Mouse (Mus musculus): Measurements from ENCODE around the gene Trim38. TPM values are rescaled to one million over a fixed set of nuclear protein-coding genes. Genes with fewer than 3 reads are reported as not detected.

Trim38 gene
- polyA plus RNA-seq, 1 experiment from 2014 or later = 0.18 TPM

DNA sequence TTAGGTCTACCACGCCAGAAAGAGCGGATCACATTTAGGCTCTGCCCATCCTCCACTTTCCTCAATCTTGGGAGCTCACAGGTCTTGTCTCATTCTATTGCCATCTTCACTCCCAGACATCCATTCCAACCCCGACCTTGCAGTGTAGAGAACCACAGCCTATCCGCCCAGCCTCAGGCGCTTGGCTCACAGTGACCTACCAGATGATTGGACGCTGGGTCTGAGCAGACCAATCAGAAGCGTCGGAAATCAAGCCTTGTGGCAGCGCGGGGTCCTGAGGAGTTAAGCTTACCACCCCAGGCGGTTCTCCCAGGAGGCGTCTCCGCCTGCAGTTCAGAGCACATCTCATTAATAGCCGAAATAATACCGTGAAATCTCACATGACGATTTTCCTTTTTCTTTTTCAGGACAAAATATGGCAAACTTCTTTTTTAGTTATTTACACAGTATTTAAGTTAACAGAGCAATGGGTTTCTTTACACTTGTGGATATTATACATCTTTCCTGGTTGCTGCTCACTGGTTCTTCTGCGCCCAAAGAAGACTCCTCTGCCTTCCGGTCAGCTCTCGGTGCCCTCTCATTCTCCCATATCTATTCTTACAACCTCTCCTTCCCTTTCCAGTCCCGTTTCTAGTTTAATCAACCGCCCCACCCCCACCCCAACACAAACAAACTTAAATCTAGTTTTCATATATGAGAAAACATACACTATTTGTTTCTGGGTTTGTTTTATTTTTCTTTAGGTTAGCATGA is 3.0 kb downstream of the Trim38 start:
- no peak overlapping the region for H3K27ac ChIP-seq (replicated peaks; ENCODE audit: low read depth, low read length)
- no peaks in the 10 kb centered on the region for H3K9me3 ChIP-seq (replicated peaks; ENCODE audit: control insufficient read depth, low read length)
- DNase-seq (ENCODE audit: low spot score) (peak; percentile 80), ATAC-seq (replicated peaks; ENCODE audit: insufficient number of reproducible peaks, low FRiP score, low TSS enrichment, low read depth) (peak; percentile 81)
- WGBS = 19% methylated on average over 21 of the region's 21 CpGs
- H3K4me1 ChIP-seq (ENCODE audit: control insufficient read depth, insufficient read depth, low read length) = no peaks in the 10 kb centered on the region
- H3K9ac ChIP-seq (replicated peaks; ENCODE audit: low read length) = no peak overlapping the region
- H3K4me3 ChIP-seq (ENCODE audit: low read depth, low read length) = no peak overlapping the region
- H3K27me3 ChIP-seq (ENCODE audit: control insufficient read depth, insufficient read depth, low read length) = no peaks in the 10 kb centered on the region
- H3K4me2 ChIP-seq (ENCODE audit: low read depth, low read length) = 0 out of 2 replicates have a peak overlapping the region, but pooled peaks have one; percentile 2
- no peaks in the 10 kb centered on the region for H3K36me3 ChIP-seq (replicated peaks; ENCODE audit: control insufficient read depth, insufficient read depth, low read depth, low read length)

DNA sequence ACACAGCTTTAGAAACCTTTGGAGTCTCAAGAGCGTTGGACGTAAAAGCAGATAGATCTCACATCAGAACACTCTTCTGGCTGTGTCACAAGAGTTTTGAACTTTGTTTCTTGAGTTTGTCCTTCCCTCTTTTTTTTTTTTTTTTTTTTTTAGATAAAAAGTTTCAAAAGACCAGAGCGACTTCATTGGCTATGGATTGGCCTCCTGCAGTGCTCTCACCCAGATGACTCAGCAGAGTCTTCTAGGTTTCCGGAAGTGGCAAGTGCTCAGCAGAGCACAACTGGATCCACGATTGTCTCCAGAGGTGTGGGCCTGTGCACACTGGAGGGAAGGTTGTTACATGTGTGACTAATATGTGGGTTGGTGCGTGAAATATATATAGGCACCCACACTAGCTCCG is 8.6 kb downstream of the Trim38 start:
- H3K36me3 ChIP-seq (replicated peaks; ENCODE audit: control insufficient read depth, insufficient read depth, low read depth, low read length) = no peaks in the 10 kb centered on the region
- WGBS = 93% methylated on average over 7 of the region's 7 CpGs
- no peak overlapping the region for H3K4me3 ChIP-seq (ENCODE audit: low read depth, low read length)
- H3K4me1 ChIP-seq (ENCODE audit: control insufficient read depth, insufficient read depth, low read length) = no peaks in the 10 kb centered on the region
- no peak overlapping the region for H3K9ac ChIP-seq (replicated peaks; ENCODE audit: low read length)
- no peaks in the 10 kb centered on the region for H3K27me3 ChIP-seq (ENCODE audit: control insufficient read depth, insufficient read depth, low read length)
- H3K27ac ChIP-seq (replicated peaks; ENCODE audit: low read depth, low read length) = no peak overlapping the region
- DNase-seq (ENCODE audit: low spot score) (no peak), ATAC-seq (replicated peaks; ENCODE audit: insufficient number of reproducible peaks, low FRiP score, low TSS enrichment, low read depth) (no peak)
- H3K9me3 ChIP-seq (replicated peaks; ENCODE audit: control insufficient read depth, low read length) = no peaks in the 10 kb centered on the region
- no peak overlapping the region for H3K4me2 ChIP-seq (ENCODE audit: low read depth, low read length)

DNA sequence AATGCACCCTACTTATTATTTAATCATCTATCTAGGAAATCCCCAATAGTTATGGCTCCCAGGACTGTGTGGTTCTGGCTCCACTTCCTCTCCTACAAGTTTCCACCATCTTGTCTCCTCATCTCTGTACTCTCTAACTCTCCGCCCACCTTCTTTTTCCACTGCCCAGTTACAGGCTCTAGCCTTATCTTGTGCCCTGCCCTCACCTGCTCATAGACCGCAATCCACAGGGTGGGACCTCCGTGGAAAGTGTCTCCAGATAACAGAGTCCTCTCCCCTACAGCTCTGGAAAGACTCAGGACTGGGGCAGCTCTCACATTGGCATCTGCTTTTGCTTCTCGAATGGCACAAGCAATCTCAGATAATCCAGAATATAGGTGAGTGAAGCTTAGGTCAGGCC is 9.3 kb downstream of the Trim38 start:
- no peak overlapping the region for H3K4me2 ChIP-seq (ENCODE audit: low read depth, low read length)
- H3K27me3 ChIP-seq (ENCODE audit: control insufficient read depth, insufficient read depth, low read length) = no peaks in the 10 kb centered on the region
- no peak overlapping the region for H3K4me3 ChIP-seq (ENCODE audit: low read depth, low read length)
- H3K36me3 ChIP-seq (replicated peaks; ENCODE audit: control insufficient read depth, insufficient read depth, low read depth, low read length) = no peaks in the 10 kb centered on the region
- WGBS = 87% methylated on average over 4 of the region's 4 CpGs
- no peaks in the 10 kb centered on the region for H3K4me1 ChIP-seq (ENCODE audit: control insufficient read depth, insufficient read depth, low read length)
- no peak overlapping the region for H3K27ac ChIP-seq (replicated peaks; ENCODE audit: low read depth, low read length)
- H3K9ac ChIP-seq (replicated peaks; ENCODE audit: low read length) = no peak overlapping the region
- no peaks in the 10 kb centered on the region for H3K9me3 ChIP-seq (replicated peaks; ENCODE audit: control insufficient read depth, low read length)
- no peak for DNase-seq (ENCODE audit: low spot score)
- no peak for ATAC-seq (replicated peaks; ENCODE audit: insufficient number of reproducible peaks, low FRiP score, low TSS enrichment, low read depth)

- DNase-seq (ENCODE audit: low spot score) (peak; percentile 84), ATAC-seq (replicated peaks; ENCODE audit: insufficient number of reproducible peaks, low FRiP score, low TSS enrichment, low read depth) (no peak)
- WGBS = 39% methylated on average over 2 of the region's 2 CpGs
Measured at GRCm38 (mm10) chr13:23792520-23792919, 22.8 kb downstream of the Trim38 start.

DNA sequence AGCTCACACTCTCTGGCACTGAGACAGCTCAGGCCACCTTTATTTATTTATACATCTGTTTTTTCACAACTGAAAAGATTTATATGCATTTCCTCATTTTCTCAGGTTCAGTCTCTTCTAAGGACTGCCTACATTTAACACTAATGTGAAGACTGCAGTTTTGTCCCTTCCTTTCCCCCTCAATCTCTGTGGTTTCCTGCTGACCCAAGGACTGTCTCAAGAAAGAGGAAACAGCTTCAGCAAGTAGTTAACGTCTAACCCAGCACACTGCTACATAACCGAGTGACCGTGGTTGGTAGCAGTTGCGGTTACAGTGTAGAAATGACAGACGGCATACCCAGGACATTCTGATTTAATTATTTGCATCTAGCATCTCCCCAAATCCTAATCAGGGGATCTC is 29.7 kb downstream of the Trim38 start:
- ATAC-seq (replicated peaks; ENCODE audit: insufficient number of reproducible peaks, low FRiP score, low TSS enrichment, low read depth) = no peak
- no peak for DNase-seq (ENCODE audit: low spot score)
- 68% methylated on average over 5 of the region's 5 CpGs for WGBS
- Histone ChIP-seq H3K4me2 (ENCODE audit: low read depth, low read length) (no peak overlapping the region), H3K9me3 (replicated peaks; ENCODE audit: control insufficient read depth, low read length) (no peaks in the 10 kb centered on the region), H3K36me3 (replicated peaks; ENCODE audit: control insufficient read depth, insufficient read depth, low read depth, low read length) (no peaks in the 10 kb centered on the region), H3K4me3 (ENCODE audit: low read depth, low read length) (no peak overlapping the region), H3K27me3 (ENCODE audit: control insufficient read depth, insufficient read depth, low read length) (no peaks in the 10 kb centered on the region), H3K4me1 (ENCODE audit: control insufficient read depth, insufficient read depth, low read length) (no peaks in the 10 kb centered on the region), H3K27ac (replicated peaks; ENCODE audit: low read depth, low read length) (no peak overlapping the region), H3K9ac (replicated peaks; ENCODE audit: low read length) (no peak overlapping the region)

More at GRCm38 (mm10) chr13:23792520-23792919, 22.8 kb downstream of the Trim38 start:
- no peaks in the 10 kb centered on the region for H3K27me3 ChIP-seq (ENCODE audit: control insufficient read depth, insufficient read depth, low read length)
- no peak overlapping the region for H3K4me3 ChIP-seq (ENCODE audit: low read depth, low read length)
- no peaks in the 10 kb centered on the region for H3K36me3 ChIP-seq (replicated peaks; ENCODE audit: control insufficient read depth, insufficient read depth, low read depth, low read length)
- H3K27ac ChIP-seq (replicated peaks; ENCODE audit: low read depth, low read length) = no peak overlapping the region
- H3K4me2 ChIP-seq (ENCODE audit: low read depth, low read length) = no peak overlapping the region
- no peak overlapping the region for H3K9ac ChIP-seq (replicated peaks; ENCODE audit: low read length)
- H3K9me3 ChIP-seq (replicated peaks; ENCODE audit: control insufficient read depth, low read length) = no peaks in the 10 kb centered on the region
- H3K4me1 ChIP-seq (ENCODE audit: control insufficient read depth, insufficient read depth, low read length) = no peaks in the 10 kb centered on the region

GRCm38 (mm10) chr13:23804532-23804931 is 34.8 kb downstream of the Trim38 start:
- Histone ChIP-seq H3K9ac (replicated peaks; ENCODE audit: low read length) (no peak overlapping the region), H3K36me3 (replicated peaks; ENCODE audit: control insufficient read depth, insufficient read depth, low read depth, low read length) (no peaks in the 10 kb centered on the region), H3K4me1 (ENCODE audit: control insufficient read depth, insufficient read depth, low read length) (no peaks in the 10 kb centered on the region), H3K4me3 (ENCODE audit: low read depth, low read length) (no peak overlapping the region), H3K27me3 (ENCODE audit: control insufficient read depth, insufficient read depth, low read length) (no peaks in the 10 kb centered on the region), H3K4me2 (ENCODE audit: low read depth, low read length) (no peak overlapping the region), H3K27ac (replicated peaks; ENCODE audit: low read depth, low read length) (no peak overlapping the region), H3K9me3 (replicated peaks; ENCODE audit: control insufficient read depth, low read length) (no peaks in the 10 kb centered on the region)
- 75% methylated on average over 2 of the region's 2 CpGs for WGBS
- no peak for ATAC-seq (replicated peaks; ENCODE audit: insufficient number of reproducible peaks, low FRiP score, low TSS enrichment, low read depth)
- no peak for DNase-seq (ENCODE audit: low spot score)

- DNase-seq (ENCODE audit: low spot score) = no peak
- H3K9ac ChIP-seq (replicated peaks; ENCODE audit: low read length) = no peak within 1 kb of the TSS
- H3K9me3 ChIP-seq (replicated peaks; ENCODE audit: control insufficient read depth, low read length) = no peaks in the 10 kb centered on the region
- no peaks in the 10 kb centered on the region for H3K27me3 ChIP-seq (ENCODE audit: control insufficient read depth, insufficient read depth, low read length)
- H3K27ac ChIP-seq (replicated peaks; ENCODE audit: low read depth, low read length) = no peak within 1 kb of the TSS
- H3K4me3 ChIP-seq (ENCODE audit: low read depth, low read length) = no peak within 1 kb of the TSS
- no peak for ATAC-seq (replicated peaks; ENCODE audit: insufficient number of reproducible peaks, low FRiP score, low TSS enrichment, low read depth)
- 87% methylated on average over 15 of the region's 15 CpGs for WGBS
- H3K4me2 ChIP-seq (ENCODE audit: low read depth, low read length) = no peak within 1 kb of the TSS
- no peaks in the 10 kb centered on the region for H3K4me1 ChIP-seq (ENCODE audit: control insufficient read depth, insufficient read depth, low read length)
- no peaks in the 10 kb centered on the region for H3K36me3 ChIP-seq (replicated peaks; ENCODE audit: control insufficient read depth, insufficient read depth, low read depth, low read length)
Measured at GRCm38 (mm10) chr13:23806422-23807052, 36.8 kb downstream of the Trim38 start, which contains the start of gene Slc17a2. Gene Slc17a2, plus strand, starts transcription at chr13:23806993.

- WGBS = 70% methylated on average over 2 of the region's 2 CpGs
- Histone ChIP-seq H3K4me1 (ENCODE audit: control insufficient read depth, insufficient read depth, low read length) (no peaks in the 10 kb centered on the region), H3K9ac (replicated peaks; ENCODE audit: low read length) (no peak overlapping the region), H3K9me3 (replicated peaks; ENCODE audit: control insufficient read depth, low read length) (no peaks in the 10 kb centered on the region), H3K27ac (replicated peaks; ENCODE audit: low read depth, low read length) (no peak overlapping the region), H3K4me2 (ENCODE audit: low read depth, low read length) (no peak overlapping the region), H3K27me3 (ENCODE audit: control insufficient read depth, insufficient read depth, low read length) (no peaks in the 10 kb centered on the region), H3K4me3 (ENCODE audit: low read depth, low read length) (no peak overlapping the region), H3K36me3 (replicated peaks; ENCODE audit: control insufficient read depth, insufficient read depth, low read depth, low read length) (no peaks in the 10 kb centered on the region)
- DNase-seq (ENCODE audit: low spot score) (no peak), ATAC-seq (replicated peaks; ENCODE audit: insufficient number of reproducible peaks, low FRiP score, low TSS enrichment, low read depth) (no peak)
Measured at GRCm38 (mm10) chr13:23816148-23816547, 46.4 kb downstream of the Trim38 start.
